Mouse (Mus musculus) testis, adult 2 months (tissue): ENCODE measurements at regions not wholly inside any gene's neighbourhood (a gene's known extent, or its start where the extent isn't known, plus 50 kb on each side); places are given as distances from the start of the nearest gene placed in this dataset.

Experiments
- CTCF ChIP-seq: fragments of 200-500 bp; IDR thresholded peaks from 2 replicates; pipeline ENCODE4 v1.5.1; 2012; ENCODE audit warnings: low read depth, mild to moderate bottlenecking, inconsistent platforms, low read length, moderate library complexity; ENCODE audit not compliant: control insufficient read depth, insufficient read depth, insufficient replicate concordance
- POLR2A ChIP-seq: fragments of 200-500 bp; IDR thresholded peaks from 2 replicates; pipeline ENCODE4 v1.6.1; 2012; ENCODE audit warnings: low read depth, mild to moderate bottlenecking, inconsistent platforms, low read length, moderate library complexity; ENCODE audit not compliant: control insufficient read depth

DNA sequence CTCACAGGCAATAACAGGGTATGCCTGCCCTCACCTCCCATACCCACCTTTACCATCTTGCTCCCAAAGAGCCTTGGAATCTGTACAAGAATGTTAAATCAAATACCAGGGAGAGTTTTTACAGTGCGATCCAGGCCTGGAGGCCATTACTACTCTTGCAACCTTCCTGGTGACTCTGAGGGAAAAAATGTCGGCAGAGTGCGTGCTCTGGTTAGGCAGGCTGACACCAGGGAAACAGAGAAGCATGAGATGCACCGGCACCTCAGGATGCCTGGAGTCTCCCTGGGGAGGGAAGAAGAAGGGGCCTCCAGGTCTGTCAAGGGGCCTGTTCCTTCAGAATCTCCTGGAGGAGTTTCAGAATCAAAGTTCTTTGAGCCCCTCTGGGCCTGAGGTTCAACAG is 63.2 kb downstream of the Bod1 start:
- TF ChIP-seq POLR2A (no peak), CTCF (no peak)
